ENCODE assay signal across 1 mouse cellular context in genomic region chr10:51490691-51491090, GRCm38 (mm10). TPM values are rescaled to one million over a fixed set of nuclear protein-coding genes. Genes with fewer than 3 reads are reported as not detected.
"Had no signal": no experiment of that assay in that cellular context is flagged by ENCODE, and none has a peak within 500 bp of the region (broad histone marks: within the 10 kb centered on the region; RNA-seq: fewer than 3 reads in every experiment).

TSS of gene Lilrb4a (plus strand) at chr10:51490956.

RNA-seq across cellular contexts. Expression of gene Lilrb4a, which starts in this region (rescaled TPM):
- polyA plus RNA-seq: myocyte had no signal
